ENCODE assay signal across 29 mouse cellular contexts in the genomic region with DNA sequence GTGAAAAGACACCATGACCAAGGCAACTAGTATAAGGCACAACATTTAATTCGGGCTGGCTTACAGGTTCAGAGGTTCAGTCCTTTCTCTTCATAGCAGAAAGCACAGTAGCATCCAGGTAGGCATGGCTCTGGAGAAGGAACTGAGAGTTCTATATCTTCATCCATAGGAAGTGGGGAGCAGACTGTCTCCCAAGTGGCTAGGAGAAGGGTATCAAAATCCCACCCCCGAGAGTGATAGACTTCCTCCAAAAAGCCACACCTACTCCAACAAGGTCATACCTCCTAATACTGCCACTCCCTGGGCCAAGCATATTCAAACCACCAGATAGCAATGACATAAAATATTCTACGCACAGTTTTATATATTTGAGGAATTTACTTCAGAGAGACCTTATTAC.
"Had no signal": no experiment of that assay in that cellular context is flagged by ENCODE, and none has a peak within 500 bp of the region (broad histone marks: within the 10 kb centered on the region; RNA-seq: fewer than 3 reads in every experiment).

No protein-coding gene starts in this region.

- H3K9ac ChIP-seq: embryonic facial prominence, embryonic 12.5 days; embryonic facial prominence, embryonic 13.5 days; embryonic facial prominence, embryonic 15.5 days; forebrain, embryonic 12.5 days; forebrain, embryonic 13.5 days; forebrain, embryonic 15.5 days; forebrain, postnatal 0 days had no signal

- H3K4me1 ChIP-seq: embryonic facial prominence, embryonic 12.5 days; embryonic facial prominence, embryonic 13.5 days; embryonic facial prominence, embryonic 15.5 days; forebrain, embryonic 15.5 days had no signal

- ATAC-seq: forebrain, embryonic 13.5 days; forebrain, embryonic 14.5 days; forebrain, embryonic 15.5 days; forebrain, embryonic 16.5 days; forebrain, postnatal 0 days had no signal

- H3K36me3 ChIP-seq: embryonic facial prominence, embryonic 10.5 days; embryonic facial prominence, embryonic 12.5 days; embryonic facial prominence, embryonic 13.5 days; embryonic facial prominence, embryonic 15.5 days; forebrain, embryonic 10.5 days; forebrain, embryonic 12.5 days; forebrain, embryonic 15.5 days had no signal

- H3K9me3 ChIP-seq: embryonic facial prominence, embryonic 10.5 days; embryonic facial prominence, embryonic 12.5 days; embryonic facial prominence, embryonic 13.5 days; embryonic facial prominence, embryonic 15.5 days; forebrain, embryonic 10.5 days; forebrain, embryonic 12.5 days; forebrain, embryonic 13.5 days; forebrain, embryonic 15.5 days had no signal

- H3K27me3 ChIP-seq: embryonic facial prominence, embryonic 12.5 days; embryonic facial prominence, embryonic 13.5 days; embryonic facial prominence, embryonic 15.5 days; forebrain, embryonic 12.5 days; forebrain, embryonic 13.5 days; forebrain, embryonic 15.5 days had no signal

- DNase-seq: cerebellum, adult 2 months; cerebellum, adult 8-10 months; cerebellum, adult 9-10 months; cerebellum, adult 9-11 months; cerebellum, postnatal 10 days; cerebellum, postnatal 14 days; cerebellum, postnatal 25 days; cerebellum, postnatal 36 days; embryo, embryonic 11 days; forebrain, postnatal 0 days; gastrocnemius, adult 2 months; gastrocnemius, postnatal 10 days; gastrocnemius, postnatal 14 days; gastrocnemius, postnatal 25 days; gastrocnemius, postnatal 36 days; heart, adult 11 months; heart, adult 18-20 months; heart, adult 2 months had no signal

- H3K4me2 ChIP-seq: embryonic facial prominence, embryonic 12.5 days; embryonic facial prominence, embryonic 13.5 days; embryonic facial prominence, embryonic 15.5 days; forebrain, embryonic 12.5 days; forebrain, embryonic 13.5 days; forebrain, embryonic 15.5 days had no signal

- H3K4me3 ChIP-seq: embryonic facial prominence, embryonic 10.5 days; embryonic facial prominence, embryonic 12.5 days; embryonic facial prominence, embryonic 13.5 days; embryonic facial prominence, embryonic 15.5 days; erythroblast, embryonic 14.5 days; forebrain, embryonic 10.5 days; forebrain, embryonic 12.5 days; forebrain, embryonic 13.5 days; forebrain, embryonic 15.5 days; gastrocnemius, adult 2 months; heart, adult 2 months had no signal

- H3K27ac ChIP-seq: embryonic facial prominence, embryonic 10.5 days; embryonic facial prominence, embryonic 12.5 days; embryonic facial prominence, embryonic 13.5 days; embryonic facial prominence, embryonic 15.5 days; forebrain, embryonic 10.5 days; forebrain, embryonic 12.5 days; forebrain, embryonic 13.5 days; forebrain, embryonic 15.5 days; gastrocnemius, adult 2 months; heart, adult 2 months had no signal
